Mouse (Mus musculus) layer of hippocampus, adult 9-10 months (tissue): Measurements from ENCODE around the gene Gm10644.

Experiments
- DNase-seq: peaks from one replicate; pipeline ENCODE4 v3.0.0; 2022; ENCODE audit warnings: low spot score

The Gm10644 gene

GRCm38 (mm10) chr8:83896461-83896860 is 58.5 kb downstream of the Gm10644 start:
- no peak for DNase-seq

- no peak for DNase-seq
These were observed 59.1 kb downstream of the Gm10644 start for GRCm38 (mm10) chr8:83895894-83896293.

- no peak for DNase-seq
These were observed 61.1 kb downstream of the Gm10644 start for GRCm38 (mm10) chr8:83893915-83894314.

- no peak for DNase-seq
These were observed 62.9 kb downstream of the Gm10644 start for GRCm38 (mm10) chr8:83892061-83892460.

GRCm38 (mm10) chr8:83888409-83888808 is 66.6 kb downstream of the Gm10644 start:
- no peak for DNase-seq
